Mouse (Mus musculus) monocyte, adult 2 months (primary cell): ENCODE measurements around the gene Rdh16f1.

ENCODE experiments used
- DNase-seq, 2 experiments: peaks; one replicate each; pipeline ENCODE4 v3.0.0; 2022; ENCODE audit warnings: low spot score in 2 of 2, low read depth in 1 of 2

Gene Rdh16f1

DNA sequence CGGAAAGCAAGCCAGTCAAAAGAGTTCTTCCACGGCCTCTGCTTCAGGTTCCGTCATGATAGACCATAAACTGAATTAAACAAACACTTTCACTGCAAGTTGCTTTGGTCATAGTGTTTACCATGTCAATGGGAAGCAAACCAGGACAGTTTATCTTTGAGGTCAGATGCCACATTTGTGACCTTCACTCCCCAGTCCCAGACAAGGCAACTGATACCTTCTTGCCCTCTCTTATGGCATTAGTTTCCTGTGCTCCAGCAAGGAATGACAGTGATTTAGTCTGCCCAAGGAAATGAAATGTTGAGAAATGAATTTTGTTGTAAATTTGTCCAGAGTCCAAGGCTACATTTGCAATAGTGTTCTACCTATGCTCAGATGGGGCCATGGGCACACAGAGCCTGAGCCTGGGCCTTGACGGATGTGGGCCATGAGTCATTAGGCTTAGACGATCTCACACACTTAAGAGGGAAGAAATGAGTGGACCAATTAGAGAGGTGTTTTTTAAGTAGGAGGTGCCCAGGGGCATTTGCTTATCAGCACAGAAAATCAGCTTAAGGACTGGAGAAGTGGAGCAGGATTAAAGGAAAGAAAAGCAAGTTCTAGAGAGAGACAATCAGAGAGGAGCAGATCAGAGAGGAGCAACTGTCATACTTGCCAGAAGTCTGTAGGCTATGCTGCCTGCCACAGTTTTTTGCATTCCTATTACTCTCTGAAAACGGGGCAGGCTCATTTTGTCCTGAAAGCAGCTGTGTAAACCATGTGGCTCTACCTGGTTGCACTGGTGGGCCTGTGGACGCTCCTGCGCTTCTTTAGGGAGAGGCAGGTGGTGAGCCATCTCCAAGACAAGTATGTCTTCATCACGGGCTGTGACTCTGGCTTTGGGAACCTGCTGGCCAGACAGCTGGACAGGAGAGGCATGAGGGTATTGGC lies at the start of gene Rdh16f1, which contains the start of gene Rdh1:
Gene Rdh16f1 (plus strand): TSS at position 607 of the 930 bp plus-strand sequence.
Gene Rdh1 (plus strand): TSS at position 541 of the 930 bp plus-strand sequence.
- DNase-seq = no peak

DNA sequence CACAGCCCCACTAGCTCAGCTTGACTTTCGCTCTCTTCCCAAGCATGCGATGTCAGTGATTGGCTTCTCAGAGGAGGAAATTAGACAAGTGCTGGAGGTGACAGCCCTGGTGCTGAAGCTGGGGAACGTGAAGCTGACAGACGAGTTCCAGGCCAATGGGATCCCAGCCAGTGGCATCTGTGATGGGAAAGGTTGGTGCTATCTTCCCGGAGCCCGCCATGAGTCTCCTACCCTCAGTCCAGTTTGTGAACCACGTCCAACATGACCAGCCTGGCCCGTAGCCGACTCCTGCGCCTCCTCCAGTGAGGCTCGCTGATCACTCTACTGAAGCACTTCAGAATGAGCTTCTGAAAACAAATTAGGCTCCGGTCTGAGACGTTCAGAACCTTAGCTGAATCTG lies 49.3 kb upstream of the Rdh16f1 start:
- no peak for DNase-seq

DNA sequence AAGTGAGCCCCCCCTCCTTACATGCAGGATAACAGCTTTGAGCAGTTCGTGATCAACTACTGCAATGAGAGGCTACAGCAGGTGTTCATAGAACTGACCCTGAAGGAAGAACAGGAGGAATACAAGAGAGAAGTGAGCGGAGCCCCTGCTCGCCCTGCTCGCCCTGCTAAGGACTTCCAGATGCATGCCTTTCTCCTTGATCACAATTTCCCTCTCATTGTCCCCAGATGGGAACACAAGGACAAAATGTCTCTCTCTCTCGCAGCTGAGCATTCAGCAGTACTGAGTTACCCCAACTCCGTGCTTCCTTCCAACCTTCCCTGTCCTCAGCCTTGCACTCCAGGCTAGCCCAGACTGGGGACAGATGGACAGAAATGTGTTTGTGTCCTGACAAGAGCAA lies 46.9 kb upstream of the Rdh16f1 start:
- DNase-seq = no peak

DNA sequence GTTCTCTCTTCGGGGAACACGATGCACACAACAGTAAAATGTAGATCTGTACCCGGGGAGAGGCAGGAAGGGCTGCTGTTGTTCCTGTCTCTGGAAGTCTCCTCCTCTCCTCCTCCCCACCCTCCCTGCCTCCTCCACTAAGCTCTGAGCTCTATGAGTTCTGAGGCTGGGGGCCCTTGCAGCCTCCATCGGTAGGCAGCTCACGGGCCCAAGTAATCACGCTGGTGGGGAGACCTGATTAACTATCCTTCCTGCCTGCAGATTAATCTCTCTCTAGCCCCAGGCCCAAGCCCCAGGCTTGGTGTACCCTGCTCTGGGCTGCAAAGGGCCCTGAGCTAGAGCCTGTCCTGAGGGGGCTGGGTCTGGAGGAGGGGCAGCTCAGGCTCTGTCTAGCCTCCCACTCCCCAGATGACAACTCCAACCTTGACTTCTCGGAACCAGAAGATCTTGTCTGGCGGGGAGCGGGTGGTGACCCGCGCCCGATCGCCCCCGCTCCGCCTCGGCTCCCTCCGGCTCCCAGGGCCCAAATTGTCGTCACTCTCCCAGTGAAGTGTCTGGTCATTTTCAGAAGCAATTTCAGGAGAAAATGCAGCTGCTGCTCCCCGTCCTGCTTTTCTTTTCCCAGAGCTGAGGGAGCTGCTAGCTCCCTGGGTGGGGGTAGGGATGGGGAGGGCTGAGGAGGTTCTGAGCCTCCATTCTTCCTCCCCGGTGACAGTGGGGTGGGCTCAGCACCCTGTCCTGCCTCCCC lies 37.7 kb upstream of the Rdh16f1 start:
- no peak for DNase-seq

DNA sequence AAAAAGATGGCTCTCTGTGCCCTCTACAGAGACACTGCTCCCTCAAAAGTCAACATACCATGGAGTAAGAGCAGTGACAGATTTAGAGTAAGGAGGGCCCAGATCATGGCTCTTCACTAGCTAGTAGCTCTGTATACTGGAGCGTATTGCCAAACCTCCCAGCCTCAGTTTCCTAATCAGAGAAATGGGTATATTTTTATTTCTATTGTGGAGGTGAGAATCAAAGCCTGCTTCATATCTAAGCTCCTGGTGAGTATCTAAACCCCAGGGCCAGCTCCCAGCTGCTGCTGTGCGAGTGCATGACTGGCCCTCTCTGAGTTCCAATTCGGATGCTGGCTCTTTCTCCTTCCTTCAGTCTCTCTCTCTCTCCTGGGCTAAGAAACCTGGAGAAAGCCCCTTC lies 35.4 kb upstream of the Rdh16f1 start, which contains the start of gene Tac2:
Gene Tac2 (plus strand): TSS at position 301 of the 400 bp plus-strand sequence.
- DNase-seq = no peak

DNA sequence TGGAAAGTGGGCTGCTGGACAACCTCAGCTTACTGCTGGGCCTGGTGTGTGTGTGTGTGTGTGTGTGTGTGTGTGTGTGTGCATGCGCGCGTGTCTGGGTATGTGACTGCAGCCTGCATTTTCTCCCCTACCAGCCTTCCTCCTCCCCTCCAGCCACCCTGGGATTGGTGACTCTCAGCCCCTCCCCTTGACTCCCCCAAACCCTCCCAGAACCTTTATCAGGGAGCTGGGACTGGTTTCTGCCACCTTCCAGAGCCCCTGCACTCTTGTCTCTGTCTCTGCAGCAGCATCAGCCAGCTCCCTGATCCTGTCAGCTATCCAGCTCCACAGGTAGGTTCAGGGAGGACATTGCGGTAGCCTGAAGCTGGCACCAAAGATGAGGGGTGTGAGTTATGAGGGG lies 34.5 kb upstream of the Rdh16f1 start:
- no peak for DNase-seq

DNA sequence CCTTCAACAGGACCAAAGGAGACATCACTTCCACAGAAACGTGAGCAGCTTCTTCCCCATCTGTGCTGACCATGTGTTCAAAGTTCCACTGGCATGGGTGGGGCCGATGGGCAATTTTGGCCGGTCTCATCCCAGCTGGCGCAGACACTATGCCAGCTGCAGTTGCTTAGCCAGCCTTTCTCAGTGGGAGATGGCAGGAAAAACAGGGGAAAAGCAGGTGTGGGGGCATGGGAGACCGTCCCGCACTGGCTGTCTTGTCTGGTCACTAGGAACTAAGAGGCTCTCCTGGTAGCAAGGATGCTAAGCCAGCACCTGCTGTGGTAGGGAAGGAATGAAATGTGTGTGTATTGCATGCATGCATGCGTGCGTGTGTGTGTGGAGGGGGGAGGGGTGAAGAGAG lies 31.1 kb upstream of the Rdh16f1 start:
- DNase-seq = no peak

DNA sequence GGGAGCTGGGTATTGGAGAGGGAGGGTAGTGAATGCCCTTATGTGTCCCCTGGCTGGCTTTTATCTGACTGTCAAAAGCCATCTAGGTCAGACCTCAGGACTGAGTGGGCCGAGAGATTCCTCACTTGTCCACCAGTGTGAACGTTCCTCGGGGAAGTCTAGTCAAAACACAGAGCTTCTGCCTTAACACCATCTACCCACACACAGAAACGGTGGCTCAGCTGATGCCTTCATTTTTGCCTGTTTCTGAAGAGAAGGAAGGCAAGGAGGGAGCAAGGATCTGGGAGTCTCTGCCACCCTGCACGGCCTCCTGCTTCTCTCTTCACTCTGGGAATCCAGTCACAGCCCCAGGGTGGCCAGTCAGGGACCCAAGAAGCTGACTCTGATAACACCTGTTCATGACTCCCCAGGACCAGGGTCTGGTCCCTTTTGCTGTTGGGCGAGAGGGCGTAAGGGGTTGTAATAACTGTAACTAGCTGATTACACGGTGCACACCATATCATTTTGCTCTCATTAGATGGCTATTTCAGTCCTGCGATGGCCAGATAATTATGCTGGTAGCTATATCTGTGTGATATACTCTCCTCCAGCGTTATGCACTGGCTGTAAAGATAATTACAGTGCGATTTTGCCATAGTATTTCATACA lies 29.2 kb upstream of the Rdh16f1 start:
- DNase-seq = no peak

DNA sequence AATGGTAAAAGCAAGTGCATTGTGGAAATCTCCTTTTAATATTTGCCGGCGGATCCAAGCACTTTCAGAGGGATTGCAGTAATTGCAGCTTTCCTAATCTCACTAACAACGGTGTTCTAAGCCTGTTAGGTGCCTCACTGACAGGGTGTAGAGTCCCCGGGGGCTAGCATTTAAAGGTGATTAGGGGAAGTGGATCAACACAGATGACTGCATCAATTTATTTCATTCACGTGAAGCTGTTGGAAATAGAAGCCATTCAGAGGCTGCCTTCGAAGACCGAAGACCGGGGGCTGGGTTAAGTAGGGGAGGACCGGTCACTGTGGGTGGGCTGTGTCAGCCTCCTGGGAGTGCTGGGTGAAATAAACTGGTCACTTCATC lies 28.7 kb upstream of the Rdh16f1 start:
- no peak for DNase-seq

DNA sequence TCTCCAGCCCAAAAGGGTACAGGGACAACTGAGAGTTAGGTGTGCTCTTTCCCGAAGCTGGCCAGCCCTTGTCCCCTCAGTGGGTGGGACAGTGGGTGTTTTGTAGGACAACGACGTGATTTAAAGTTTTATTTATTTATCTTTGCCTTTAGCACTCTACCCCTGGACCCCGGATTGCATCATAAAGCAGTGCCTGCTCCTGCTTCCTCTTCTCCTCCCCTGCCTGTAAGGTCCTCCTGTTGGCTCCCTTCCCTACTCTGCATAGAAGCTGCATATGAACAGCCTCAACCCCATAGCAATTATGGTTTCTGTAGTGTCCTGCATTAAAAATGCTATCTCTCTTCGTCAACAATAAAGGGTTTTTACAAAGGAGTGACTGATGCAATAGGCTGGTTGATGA lies 28.2 kb upstream of the Rdh16f1 start:
- no peak for DNase-seq

DNA sequence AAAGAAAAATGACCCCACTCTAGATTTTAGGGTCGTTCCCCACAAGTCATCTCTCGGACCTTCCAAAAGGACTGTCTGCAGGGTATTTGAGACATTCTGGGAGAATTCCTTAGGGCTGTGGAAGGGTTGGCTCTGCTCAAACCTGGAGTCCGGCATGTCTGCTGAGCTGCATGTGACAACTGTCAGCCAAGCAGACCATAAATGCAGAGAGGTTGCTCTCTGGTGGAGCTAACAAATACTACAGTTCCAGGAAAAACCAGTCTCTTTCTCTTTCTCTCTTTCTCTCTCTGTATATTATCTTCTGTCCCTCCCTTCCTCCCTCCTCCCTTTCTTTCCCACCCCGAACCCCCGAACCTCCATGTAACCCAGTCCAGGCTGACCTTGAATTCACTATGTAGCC lies 25.2 kb upstream of the Rdh16f1 start:
- DNase-seq = no peak

DNA sequence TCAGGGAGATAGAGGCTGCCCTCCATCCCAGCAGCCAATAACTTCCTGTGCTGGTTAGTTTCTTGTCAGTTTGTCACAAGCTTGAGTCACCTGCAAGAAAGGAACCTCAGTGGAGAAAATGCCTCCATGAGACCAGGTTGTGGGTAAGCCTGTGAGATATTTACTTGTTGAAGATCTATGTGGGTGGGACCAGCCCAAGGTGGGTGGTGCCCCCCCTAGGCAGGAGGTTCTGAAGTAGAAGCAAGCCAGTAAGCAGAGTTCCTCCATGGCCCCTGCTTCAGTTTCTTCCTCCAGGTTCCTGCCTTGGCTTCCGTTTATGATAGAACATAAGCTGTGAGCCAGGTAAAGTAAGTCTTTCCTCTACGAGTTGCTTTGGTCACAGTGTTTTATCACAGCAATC lies 23.3 kb upstream of the Rdh16f1 start:
- DNase-seq = no peak

DNA sequence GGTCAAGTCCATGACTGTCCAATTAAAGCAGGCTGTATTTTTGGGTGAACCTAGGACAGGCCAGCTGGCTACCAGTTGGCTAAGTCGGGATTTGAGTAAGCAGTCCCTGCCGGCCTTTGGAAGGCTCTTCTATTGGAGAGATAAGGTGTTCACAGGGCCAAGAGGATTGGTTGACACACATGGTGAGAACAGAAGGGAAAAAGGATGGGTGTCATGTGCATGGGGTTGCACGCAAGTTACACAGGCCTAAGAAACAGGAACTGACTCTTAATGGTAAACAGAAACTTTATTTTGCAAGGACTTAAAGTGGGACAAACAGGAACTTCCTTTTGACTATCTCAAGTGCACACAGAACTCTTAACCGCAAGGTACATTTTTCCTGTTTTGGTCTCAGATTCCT lies 22.7 kb upstream of the Rdh16f1 start:
- peak; percentile 53 to 55 for DNase-seq

DNA sequence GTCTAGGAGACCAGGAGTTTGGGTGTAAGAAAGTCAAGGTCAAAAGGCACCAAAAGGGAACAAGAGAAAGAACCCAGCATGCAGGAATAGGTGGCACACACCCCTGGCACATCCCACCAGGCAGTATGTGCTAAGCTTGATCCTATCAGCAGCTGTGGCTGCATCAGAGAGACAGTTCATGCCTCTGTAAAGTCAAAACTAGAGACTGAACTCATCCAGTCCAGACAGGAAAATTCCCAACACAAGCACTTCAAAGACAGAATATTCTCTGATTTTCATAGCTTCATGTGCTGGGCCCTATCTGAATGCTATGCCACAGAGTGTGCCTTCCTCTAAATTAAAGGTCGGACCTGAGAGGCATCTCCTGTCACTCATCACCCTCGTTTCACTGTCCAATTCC lies 22.0 kb upstream of the Rdh16f1 start:
- no peak for DNase-seq

DNA sequence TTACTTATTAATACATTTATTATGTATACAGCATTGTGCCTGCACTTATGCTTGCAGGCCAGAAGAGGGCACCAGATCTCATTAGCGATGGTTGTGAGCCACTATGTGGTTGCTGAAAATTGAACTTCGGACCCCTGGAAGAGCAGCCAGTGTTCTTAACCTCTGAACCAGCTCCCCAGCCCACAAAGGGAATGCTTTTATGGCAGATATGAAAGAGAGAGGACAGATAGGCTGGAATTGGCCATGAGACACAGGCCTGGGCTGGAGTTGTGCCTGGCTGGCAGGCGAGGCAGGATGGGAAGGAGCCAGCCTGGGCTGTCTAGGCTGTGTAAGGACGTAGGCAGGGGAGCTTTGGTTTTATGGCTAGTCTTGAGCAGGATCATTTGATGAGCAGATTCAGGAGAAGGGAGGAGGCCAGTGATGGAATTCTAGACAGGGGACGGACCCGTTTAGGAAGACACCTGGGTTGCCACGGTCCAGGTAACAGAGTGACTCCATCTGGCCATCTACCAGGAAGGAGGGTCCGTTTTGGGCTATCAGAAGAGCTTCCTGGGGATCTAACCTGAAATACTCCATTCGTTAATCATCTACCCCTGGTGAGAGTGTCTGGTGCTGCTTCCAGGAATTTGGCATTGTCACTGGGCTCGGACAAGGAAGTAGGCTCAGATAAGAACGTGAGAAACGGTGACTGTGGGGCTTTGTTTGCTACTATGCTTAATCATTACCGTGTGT lies 21.3 kb upstream of the Rdh16f1 start:
- DNase-seq = no peak

DNA sequence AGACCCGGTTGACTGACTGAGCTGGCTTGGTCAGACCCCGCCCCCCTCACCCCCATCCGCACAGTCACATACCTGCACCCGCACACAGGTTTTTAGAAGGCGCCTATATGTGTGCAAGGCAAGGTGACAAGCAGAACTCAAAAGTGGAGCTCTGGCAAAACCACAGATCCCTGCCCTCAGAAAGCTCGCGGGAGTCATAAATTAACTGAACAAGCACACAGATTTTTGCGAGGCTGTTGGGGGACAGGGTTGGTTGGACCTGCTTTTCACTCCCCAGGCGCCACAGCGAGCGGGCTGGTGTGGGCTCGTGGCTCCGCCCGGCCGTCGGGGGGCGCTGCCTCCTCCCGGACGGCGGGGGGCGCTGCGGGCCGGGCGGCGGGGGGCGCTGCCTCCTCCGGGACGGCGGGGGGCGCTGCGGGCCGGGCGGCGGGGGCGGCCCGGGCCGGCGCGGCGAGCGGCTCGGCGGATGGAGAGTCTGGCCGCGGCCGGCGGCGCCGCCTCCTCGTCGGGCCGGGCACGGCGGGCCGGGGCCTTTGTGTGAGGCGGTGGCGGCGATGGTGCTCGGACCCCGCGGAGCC lies 20.4 kb upstream of the Rdh16f1 start, which contains the start of gene Zbtb39:
Gene Zbtb39 (plus strand): TSS at position 456 of the 578 bp plus-strand sequence.
- DNase-seq = peak in 1 of 2 experiments; percentile 72

DNA sequence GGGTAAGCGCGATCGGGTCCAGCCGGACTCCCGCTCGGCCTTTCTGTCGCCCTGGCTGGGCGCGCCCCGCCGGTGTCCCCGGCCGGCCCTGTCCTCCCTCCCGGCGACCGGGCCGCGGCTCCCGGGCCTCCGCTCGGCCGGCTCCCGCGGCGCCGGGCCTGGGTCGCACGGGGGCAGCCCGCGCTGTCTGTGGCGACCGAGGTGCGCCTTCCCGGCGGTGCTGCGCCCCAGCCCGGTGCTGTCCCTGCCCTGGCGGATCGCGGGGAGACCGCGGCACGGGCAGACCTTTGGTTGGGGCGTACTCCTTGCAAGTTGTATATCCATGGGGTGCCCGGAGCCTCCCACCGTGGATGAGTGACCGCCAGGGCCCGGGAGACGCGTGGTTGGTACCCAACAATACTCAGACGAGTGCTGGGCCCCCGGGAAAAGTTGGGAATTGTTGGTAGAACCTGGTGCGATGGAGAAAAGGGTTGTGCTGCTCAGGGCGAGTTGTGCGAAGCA lies 19.9 kb upstream of the Rdh16f1 start:
- peak in 1 of 2 experiments; percentile 15 for DNase-seq

DNA sequence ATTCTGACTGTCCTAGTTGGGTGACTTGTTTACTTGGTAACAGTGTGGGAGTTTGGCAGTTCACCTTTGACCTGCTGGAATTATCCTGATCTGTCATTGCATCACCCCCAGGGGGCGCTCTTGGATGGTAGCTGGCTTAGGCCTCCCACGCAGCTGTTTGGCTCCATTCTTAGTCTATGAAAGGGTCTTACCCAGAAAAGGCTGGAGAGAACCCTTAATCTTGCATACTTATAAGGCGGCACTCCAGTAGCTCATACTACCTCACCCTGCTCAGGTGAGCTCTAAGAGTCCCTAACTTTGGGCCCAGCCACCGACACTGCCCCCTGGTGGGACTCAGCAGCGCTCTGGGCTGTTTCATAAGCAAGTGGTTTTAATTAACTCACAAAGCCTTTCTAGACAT lies 14.9 kb upstream of the Rdh16f1 start:
- DNase-seq = peak in 1 of 2 experiments; percentile 15

DNA sequence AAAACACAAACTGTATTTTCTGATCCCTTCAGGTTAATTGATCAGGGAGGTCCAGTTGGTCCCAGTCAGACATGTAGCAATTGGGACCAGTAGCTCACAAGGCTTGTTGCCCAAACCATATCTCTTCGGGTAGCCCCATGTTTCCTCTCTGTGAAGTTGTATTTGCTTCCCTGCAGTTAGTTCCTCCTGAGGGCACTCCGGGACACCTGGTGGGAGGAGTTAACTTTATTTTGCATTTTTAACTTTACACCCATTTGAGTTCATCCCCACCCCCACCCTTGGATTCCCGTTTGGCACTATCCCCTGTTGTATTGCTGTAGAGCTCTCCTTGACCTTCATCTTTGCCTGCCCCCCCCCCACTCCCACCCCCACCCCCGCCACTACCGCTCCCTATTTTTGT lies 13.7 kb upstream of the Rdh16f1 start:
- no peak for DNase-seq

DNA sequence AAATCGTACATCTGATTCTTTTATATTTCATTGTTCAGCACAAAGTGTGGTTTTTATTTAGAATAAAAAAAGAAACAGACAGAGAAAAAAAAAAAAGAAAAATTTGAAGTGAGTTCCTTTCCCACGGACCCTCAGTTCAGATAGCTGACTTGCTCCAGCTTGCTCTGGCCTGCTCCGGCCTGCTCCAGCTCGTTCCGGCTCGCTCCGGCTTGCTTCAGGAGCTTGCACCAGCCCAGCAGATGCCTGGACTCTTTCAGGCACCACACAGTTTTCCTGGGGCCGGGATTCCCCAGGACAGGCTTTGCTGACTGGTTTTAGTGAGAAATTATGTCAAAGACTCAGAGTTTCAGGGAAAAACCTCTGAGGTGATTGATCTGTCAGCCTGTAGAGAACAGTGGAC lies 12.3 kb upstream of the Rdh16f1 start:
- DNase-seq = no peak
